Mouse (Mus musculus) embryonic facial prominence, embryonic 15.5 days (tissue): ENCODE measurements at regions not wholly inside any gene's neighbourhood (a gene's known extent, or its start where the extent isn't known, plus 50 kb on each side); places are given as distances from the start of the nearest gene placed in this dataset.

Experiments used
- ATAC-seq: fragments of 200-750 bp; cut with Nextera tagmentation; 2 replicates; pipeline ENCODE4 v1.8.0; 2017; ENCODE audit warnings: low read depth, moderate TSS enrichment; ENCODE audit not compliant: insufficient number of reproducible peaks, low FRiP score, low TSS enrichment
- H3K27ac ChIP-seq: fragments of 300-500 bp; sonication (generic); replicated peaks from 2 replicates; pipeline ENCODE4 v1.5.1; 2015; ENCODE audit warnings: mild to moderate bottlenecking, inconsistent platforms
- H3K27me3 ChIP-seq: fragments of 300-500 bp; sonication (generic); 2 replicates; pipeline ENCODE4 v1.6.1; 2015; ENCODE audit warnings: inconsistent platforms
- H3K36me3 ChIP-seq: fragments of 300-500 bp; sonication (generic); 2 replicates; pipeline ENCODE4 v1.6.1; 2015; ENCODE audit warnings: mild to moderate bottlenecking, inconsistent platforms
- H3K4me1 ChIP-seq: fragments of 300-500 bp; sonication (generic); 2 replicates; pipeline ENCODE4 v1.6.1; 2015; ENCODE audit warnings: inconsistent platforms
- H3K4me2 ChIP-seq: fragments of 300-500 bp; sonication (generic); replicated peaks from 2 replicates; pipeline ENCODE4 v1.6.1; 2015; ENCODE audit warnings: mild to moderate bottlenecking, inconsistent platforms
- H3K4me3 ChIP-seq: fragments of 300-500 bp; sonication (generic); replicated peaks from 2 replicates; pipeline ENCODE4 v1.5.1; 2015; ENCODE audit warnings: mild to moderate bottlenecking, inconsistent platforms
- H3K9ac ChIP-seq: fragments of 300-500 bp; sonication (generic); 2 replicates; pipeline ENCODE4 v1.6.1; 2015; ENCODE audit warnings: inconsistent platforms
- H3K9me3 ChIP-seq: fragments of 300-500 bp; sonication (generic); replicated peaks from 2 replicates; pipeline ENCODE4 v1.6.1; 2016; ENCODE audit warnings: inconsistent platforms
- whole genome bisulfite sequencing: fragments of 180-500 bp; shearing (Covaris S2); methylation state at CpG from one replicate; pipeline ENCODE4 v1.1.7; 2015; 5-methylcytosine and 5-hydroxymethylcytosine counted together

DNA sequence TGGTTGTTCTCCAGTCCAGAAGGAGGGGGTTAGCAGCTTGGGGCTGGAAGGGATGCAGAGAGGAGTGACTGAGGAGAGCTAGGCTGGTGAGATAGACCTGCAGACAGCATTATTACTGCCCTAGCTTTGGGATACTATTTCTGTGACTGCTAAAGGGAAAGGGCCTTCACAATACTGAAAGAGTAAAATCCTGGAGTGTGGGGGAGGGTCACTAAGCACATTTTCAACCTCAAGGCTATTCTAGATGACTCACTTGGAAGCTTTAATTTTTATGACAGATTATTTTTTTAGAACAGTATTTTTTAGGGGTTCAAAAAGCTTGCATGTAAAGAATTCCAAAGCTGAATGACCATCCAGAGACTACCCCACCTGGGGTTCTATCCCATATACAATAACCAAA lies 195.0 kb upstream of the Lpp start:
- no peak overlapping the region for H3K9ac ChIP-seq
- H3K4me1 ChIP-seq = no peaks in the 10 kb centered on the region
- no peaks in the 10 kb centered on the region for H3K36me3 ChIP-seq
- H3K4me3 ChIP-seq = no peak overlapping the region
- H3K4me2 ChIP-seq = no peak overlapping the region
- H3K27ac ChIP-seq = no peak overlapping the region
- no peaks in the 10 kb centered on the region for H3K27me3 ChIP-seq
- ATAC-seq = no peak
- no peaks in the 10 kb centered on the region for H3K9me3 ChIP-seq

DNA sequence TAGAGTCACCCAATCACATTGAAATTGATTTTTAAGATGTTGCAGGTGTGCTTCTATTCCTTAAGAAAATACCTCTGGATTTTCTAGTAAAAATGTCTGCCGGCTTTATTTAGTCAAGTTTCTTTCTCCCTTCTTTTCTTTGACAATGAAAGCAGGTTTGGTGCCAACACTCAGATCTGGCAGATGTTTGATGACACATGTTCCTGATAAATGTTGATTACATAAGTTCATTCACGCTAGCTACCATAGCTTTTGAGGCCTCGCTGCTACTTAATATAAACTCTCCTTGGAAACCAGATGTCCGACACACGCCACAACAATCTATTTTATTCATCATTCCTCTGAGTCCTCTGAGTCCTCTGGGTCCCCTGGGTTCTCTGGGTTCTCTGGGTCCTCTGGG lies 195.7 kb upstream of the Lpp start:
- Histone ChIP-seq H3K27me3 (no peaks in the 10 kb centered on the region), H3K9ac (no peak overlapping the region), H3K9me3 (no peaks in the 10 kb centered on the region), H3K36me3 (no peaks in the 10 kb centered on the region), H3K27ac (no peak overlapping the region), H3K4me1 (no peaks in the 10 kb centered on the region), H3K4me3 (no peak overlapping the region), H3K4me2 (no peak overlapping the region)
- WGBS = 47% methylated on average over 5 of the region's 5 CpGs
- ATAC-seq = no peak

DNA sequence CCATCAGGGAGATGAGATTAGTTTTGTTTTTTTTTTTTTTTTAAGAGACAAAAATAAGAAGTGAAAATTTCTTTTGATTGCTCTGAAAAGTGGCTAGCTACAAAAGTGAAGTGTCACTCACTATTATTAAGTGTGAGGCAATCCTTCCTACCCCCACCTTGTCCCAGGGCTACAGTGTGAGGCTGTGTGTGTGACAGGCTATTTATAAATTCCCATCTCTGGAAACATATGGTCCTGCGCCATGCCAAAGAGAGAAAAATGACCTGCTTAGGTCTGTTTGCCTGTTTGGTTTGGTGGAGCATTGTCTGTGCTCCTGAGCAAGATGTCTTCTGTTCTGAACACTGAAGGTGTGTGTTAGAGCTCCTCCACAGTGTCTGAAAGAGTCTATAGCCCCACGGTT lies 199.4 kb upstream of the Lpp start:
- H3K4me3 ChIP-seq = no peak overlapping the region
- no peaks in the 10 kb centered on the region for H3K9me3 ChIP-seq
- H3K4me2 ChIP-seq = no peak overlapping the region
- no peak for ATAC-seq
- no peak overlapping the region for H3K27ac ChIP-seq
- no peaks in the 10 kb centered on the region for H3K4me1 ChIP-seq
- no peaks in the 10 kb centered on the region for H3K27me3 ChIP-seq
- WGBS = 72% methylated on average over 2 of the region's 2 CpGs
- no peaks in the 10 kb centered on the region for H3K36me3 ChIP-seq
- no peak overlapping the region for H3K9ac ChIP-seq

DNA sequence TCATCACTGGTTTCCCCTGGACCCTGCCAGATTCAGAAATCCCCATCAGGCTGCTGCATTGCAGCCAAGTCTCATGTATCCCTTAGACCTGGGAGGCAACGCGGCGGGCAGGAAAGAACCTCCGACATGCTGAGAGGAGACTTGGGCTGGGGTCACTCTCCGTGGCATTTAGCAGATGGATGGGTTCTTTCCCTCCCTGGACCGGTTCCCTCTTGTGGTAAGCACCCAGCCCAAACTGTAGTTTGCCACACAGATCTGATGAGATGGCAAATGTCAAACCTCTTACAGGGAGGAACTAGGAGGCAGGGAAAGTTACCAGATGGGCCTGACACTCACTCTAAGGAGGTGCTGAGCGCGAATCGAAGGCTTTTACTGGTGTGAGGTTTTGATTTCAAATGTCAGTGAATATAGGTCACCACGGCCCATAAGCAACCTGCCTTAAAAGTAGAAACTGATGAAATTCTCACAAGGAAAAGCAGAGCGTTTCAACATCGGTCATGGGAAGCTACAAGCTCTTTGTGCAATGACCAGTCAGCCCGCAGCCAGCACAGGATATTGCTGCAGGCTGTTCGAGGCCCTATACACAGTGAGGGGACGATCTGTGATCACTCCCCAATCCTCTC lies 199.9 kb upstream of the Lpp start:
- Histone ChIP-seq H3K27me3 (no peaks in the 10 kb centered on the region), H3K4me2 (no peak overlapping the region), H3K4me1 (no peaks in the 10 kb centered on the region), H3K36me3 (no peaks in the 10 kb centered on the region), H3K9ac (no peak overlapping the region), H3K27ac (no peak overlapping the region), H3K4me3 (no peak overlapping the region), H3K9me3 (no peaks in the 10 kb centered on the region)
- WGBS = 61% methylated on average over 15 of the region's 15 CpGs
- 0 out of 2 replicates have a peak, but pooled peaks have one; percentile 15 for ATAC-seq

DNA sequence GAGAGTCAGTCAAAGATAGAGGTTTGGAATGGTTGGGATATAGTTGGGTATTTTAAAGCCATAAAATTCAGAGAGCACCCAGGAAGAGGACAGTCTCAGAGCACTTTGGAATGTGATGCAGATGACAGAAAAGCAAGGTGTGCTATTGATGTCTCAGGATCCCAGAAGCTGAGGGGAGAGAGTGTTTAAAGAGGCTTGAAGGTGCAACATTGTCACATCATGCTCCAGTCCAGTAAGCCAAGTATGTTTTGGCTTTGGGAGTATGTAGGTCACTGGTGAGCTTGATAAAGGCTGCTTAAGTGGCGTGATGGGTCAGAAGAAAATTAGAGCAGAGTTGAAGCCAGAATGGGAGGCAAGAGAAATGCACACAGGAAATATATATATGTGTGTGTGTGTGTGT lies 201.3 kb upstream of the Lpp start:
- Histone ChIP-seq H3K4me3 (no peak overlapping the region), H3K4me2 (no peak overlapping the region), H3K4me1 (no peaks in the 10 kb centered on the region), H3K9ac (no peak overlapping the region), H3K27ac (no peak overlapping the region), H3K36me3 (no peaks in the 10 kb centered on the region), H3K9me3 (no peaks in the 10 kb centered on the region), H3K27me3 (no peaks in the 10 kb centered on the region)
- 94% methylated on average over 1 of the region's 1 CpGs for WGBS
- ATAC-seq = no peak

DNA sequence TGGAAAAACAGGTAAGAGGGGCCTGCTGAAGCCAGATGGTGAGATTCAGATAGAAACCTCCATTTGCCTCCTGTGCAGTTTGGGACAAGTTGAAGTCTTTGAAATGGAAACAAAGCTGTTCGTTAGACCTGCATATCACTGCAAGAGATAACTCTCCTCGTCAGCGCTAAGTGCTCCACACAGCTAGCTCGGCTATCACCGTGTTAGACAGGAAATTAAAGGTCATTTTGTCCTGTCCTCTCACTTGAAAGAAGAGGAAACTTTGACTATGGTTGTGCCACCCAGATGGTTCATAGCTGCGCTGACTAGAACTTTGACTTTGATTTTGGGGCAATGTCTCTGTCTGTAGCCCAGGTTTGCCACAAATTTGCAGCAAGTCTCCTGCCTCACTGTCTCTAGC lies 198.5 kb upstream of the Bcl6 start:
- Histone ChIP-seq H3K27me3 (no peaks in the 10 kb centered on the region), H3K4me2 (no peak overlapping the region), H3K4me1 (no peaks in the 10 kb centered on the region), H3K36me3 (no peaks in the 10 kb centered on the region), H3K4me3 (no peak overlapping the region), H3K27ac (no peak overlapping the region), H3K9ac (no peak overlapping the region), H3K9me3 (no peaks in the 10 kb centered on the region)
- ATAC-seq = no peak
- WGBS = 80% methylated on average over 6 of the region's 6 CpGs

DNA sequence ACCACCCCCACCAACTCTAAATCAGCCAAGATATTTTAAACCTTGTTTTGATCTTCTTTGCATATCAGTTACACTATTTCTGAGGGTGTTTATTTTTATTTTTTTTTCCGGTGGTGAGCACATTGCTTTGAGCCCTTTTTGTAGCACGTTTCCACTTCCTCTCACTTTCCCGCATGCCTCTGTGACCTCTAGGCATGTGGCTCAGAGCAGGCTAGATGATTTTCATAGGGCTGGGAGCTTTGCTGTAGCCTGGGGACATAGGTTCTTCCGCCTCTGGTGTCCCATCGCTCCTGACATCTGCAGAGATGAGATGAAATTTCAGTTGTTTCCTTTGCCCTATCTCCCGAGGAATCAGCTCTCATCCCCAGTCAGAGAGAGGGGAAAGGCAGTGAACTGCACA lies 197.3 kb upstream of the Bcl6 start:
- H3K27ac ChIP-seq = no peak overlapping the region
- no peak for ATAC-seq
- H3K9me3 ChIP-seq = no peaks in the 10 kb centered on the region
- 19% methylated on average over 6 of the region's 6 CpGs for WGBS
- no peaks in the 10 kb centered on the region for H3K27me3 ChIP-seq
- H3K9ac ChIP-seq = no peak overlapping the region
- no peak overlapping the region for H3K4me2 ChIP-seq
- H3K4me3 ChIP-seq = no peak overlapping the region
- H3K36me3 ChIP-seq = no peaks in the 10 kb centered on the region
- H3K4me1 ChIP-seq = no peaks in the 10 kb centered on the region

DNA sequence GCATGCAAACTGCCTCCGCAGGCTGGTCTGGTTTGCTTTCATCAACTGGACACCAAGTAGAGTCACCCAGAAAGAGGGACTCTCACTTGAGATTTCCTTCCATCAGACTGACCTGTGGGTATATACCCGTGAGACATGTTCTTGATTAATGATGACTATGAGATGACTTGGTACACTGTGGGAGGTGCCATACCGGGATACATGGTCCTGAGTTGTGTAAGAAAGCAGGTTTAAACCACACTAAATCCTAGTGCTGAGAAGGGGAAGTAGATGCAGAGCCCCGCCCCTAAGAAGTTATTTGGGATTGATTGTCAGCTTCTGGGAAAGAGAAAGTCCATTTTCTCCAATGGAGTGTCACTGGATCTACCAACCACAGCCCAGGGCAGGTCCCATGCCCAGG lies 196.2 kb upstream of the Bcl6 start:
- no peaks in the 10 kb centered on the region for H3K4me1 ChIP-seq
- H3K4me2 ChIP-seq = no peak overlapping the region
- 85% methylated on average over 4 of the region's 4 CpGs for WGBS
- H3K4me3 ChIP-seq = no peak overlapping the region
- no peaks in the 10 kb centered on the region for H3K36me3 ChIP-seq
- H3K9ac ChIP-seq = no peak overlapping the region
- H3K27me3 ChIP-seq = no peaks in the 10 kb centered on the region
- no peaks in the 10 kb centered on the region for H3K9me3 ChIP-seq
- no peak for ATAC-seq
- H3K27ac ChIP-seq = no peak overlapping the region

DNA sequence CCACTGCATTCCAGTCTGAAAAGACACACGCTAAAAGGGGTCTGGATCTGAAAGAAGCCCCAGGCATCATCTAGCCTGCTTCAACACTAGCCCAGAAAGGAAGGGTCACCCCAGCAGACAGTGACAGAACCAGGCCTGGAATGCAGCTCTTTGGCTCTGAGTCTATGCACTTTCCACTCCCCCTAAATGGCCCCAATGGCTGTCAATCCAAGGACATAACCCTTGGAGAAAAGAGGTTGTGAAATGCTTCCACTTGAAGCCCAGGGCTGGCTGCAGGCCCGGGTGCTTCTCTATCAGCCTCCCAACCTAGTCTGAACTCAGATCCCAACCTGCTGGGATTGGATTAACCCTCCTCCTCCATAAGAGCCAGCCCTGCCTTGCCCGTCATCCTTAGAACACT lies 194.6 kb upstream of the Bcl6 start:
- no peaks in the 10 kb centered on the region for H3K36me3 ChIP-seq
- no peak overlapping the region for H3K4me2 ChIP-seq
- no peaks in the 10 kb centered on the region for H3K27me3 ChIP-seq
- no peak overlapping the region for H3K4me3 ChIP-seq
- WGBS = 67% methylated on average over 3 of the region's 3 CpGs
- no peak overlapping the region for H3K27ac ChIP-seq
- H3K9me3 ChIP-seq = no peaks in the 10 kb centered on the region
- no peak overlapping the region for H3K9ac ChIP-seq
- H3K4me1 ChIP-seq = no peaks in the 10 kb centered on the region
- no peak for ATAC-seq

DNA sequence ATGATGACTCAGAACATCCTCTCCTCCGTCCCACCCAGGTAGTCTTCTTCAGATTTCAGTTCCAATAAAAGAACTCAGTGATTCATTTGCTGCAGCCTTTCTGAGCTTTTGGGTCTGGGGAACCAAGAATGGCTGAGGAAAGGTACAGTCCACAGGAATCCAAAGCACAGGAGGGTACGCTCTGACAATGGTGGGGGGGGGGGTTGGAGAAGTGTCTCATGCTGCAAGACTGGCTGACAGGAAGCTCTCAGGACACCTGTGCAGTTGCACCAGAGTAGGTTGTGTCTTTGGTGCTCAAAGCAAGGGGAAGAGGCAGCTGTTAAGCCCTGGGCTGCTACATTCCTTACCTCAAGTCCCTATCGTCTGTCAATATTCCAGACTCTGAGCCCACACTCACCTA lies 192.7 kb upstream of the Bcl6 start:
- Histone ChIP-seq H3K36me3 (no peaks in the 10 kb centered on the region), H3K27me3 (no peaks in the 10 kb centered on the region), H3K9me3 (no peaks in the 10 kb centered on the region), H3K4me3 (no peak overlapping the region), H3K4me1 (no peaks in the 10 kb centered on the region), H3K9ac (no peak overlapping the region), H3K4me2 (no peak overlapping the region), H3K27ac (no peak overlapping the region)
- 70% methylated on average over 3 of the region's 3 CpGs for WGBS
- no peak for ATAC-seq

DNA sequence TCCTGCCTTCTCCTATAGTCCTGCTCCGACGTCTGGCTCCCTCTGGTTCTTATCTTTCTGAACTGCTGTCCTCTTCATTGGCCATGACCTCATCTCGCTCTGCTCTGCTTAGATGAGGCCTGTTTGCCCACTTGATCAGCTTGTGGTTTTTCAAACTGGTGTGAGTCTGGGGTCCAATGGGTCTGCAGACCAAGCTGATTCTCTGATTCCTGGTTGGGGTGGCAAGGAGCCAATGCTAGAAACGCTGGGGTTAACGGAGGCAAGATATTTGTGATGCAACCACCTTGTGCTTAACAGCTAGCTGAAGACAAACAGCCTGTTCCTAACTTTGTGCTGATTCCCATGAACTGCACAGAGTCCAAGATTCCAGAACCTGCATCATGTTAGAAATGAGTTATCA lies 192.0 kb upstream of the Bcl6 start:
- WGBS = 89% methylated on average over 5 of the region's 5 CpGs
- no peak overlapping the region for H3K4me3 ChIP-seq
- no peak for ATAC-seq
- H3K4me2 ChIP-seq = no peak overlapping the region
- no peaks in the 10 kb centered on the region for H3K27me3 ChIP-seq
- no peaks in the 10 kb centered on the region for H3K36me3 ChIP-seq
- H3K9me3 ChIP-seq = no peaks in the 10 kb centered on the region
- no peaks in the 10 kb centered on the region for H3K4me1 ChIP-seq
- H3K27ac ChIP-seq = no peak overlapping the region
- no peak overlapping the region for H3K9ac ChIP-seq

DNA sequence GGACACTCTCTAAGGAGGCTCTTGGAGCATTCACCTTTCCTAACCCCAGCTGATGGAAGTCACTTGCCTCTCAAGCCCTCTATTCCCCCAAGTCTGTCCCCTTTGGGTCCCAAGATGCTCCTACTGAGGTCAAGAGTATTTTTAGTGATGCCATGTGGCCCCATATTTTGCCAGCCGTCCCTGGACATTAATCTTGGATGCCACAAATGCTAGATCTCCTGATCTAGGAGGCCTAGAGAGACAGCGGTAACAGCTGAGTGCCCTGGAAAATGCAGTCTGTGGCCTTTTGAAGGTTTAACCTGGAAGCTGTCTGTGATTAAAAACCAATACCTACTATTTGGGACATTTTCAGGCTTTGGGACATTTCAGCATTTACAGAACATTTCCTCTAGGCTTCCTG lies 188.9 kb upstream of the Bcl6 start:
- no peaks in the 10 kb centered on the region for H3K36me3 ChIP-seq
- H3K27ac ChIP-seq = no peak overlapping the region
- ATAC-seq = no peak
- H3K4me3 ChIP-seq = no peak overlapping the region
- no peak overlapping the region for H3K9ac ChIP-seq
- no peaks in the 10 kb centered on the region for H3K9me3 ChIP-seq
- no peaks in the 10 kb centered on the region for H3K4me1 ChIP-seq
- no peaks in the 10 kb centered on the region for H3K27me3 ChIP-seq
- H3K4me2 ChIP-seq = no peak overlapping the region
- WGBS = 84% methylated on average over 2 of the region's 2 CpGs
